Mouse (Mus musculus): Measurements from ENCODE around the gene Nde1.
"Not testable (repeated sequence)": the region's sequence is repeated elsewhere in the genome, so short reads cannot be mapped to it uniquely, and the experiment has no call there.

Gene Nde1

DNA sequence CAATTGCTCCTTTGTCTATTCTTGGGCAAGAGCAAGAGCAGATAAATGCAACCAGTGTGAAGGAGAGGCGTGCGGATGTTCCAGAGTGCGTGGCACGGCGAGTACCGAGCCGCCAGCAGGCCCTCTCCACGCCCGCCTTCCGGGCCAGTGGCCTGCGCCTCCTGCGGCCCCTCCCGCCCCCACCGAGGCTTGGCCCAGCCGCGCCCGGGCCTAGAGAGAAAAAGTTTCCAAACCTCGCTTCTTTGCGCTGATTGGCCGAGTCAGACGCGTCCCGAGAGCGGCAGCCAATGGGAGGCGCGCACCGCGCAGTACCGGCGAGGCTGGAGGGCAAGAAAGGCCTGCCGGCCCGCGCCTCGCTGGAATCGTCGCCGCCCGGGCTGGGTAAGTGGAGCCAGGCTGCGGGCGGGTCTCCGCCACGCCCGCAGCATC lies at the start of gene Nde1, which contains the start of gene Marf1:
Gene Nde1 (plus strand): TSS at position 288 of the 429 bp plus-strand sequence.
Gene Marf1 (minus strand): TSS at position 364 of the 429 bp plus-strand sequence.
- peak; percentile 96 for DNase-seq (ENCODE audit: low read depth)

DNA sequence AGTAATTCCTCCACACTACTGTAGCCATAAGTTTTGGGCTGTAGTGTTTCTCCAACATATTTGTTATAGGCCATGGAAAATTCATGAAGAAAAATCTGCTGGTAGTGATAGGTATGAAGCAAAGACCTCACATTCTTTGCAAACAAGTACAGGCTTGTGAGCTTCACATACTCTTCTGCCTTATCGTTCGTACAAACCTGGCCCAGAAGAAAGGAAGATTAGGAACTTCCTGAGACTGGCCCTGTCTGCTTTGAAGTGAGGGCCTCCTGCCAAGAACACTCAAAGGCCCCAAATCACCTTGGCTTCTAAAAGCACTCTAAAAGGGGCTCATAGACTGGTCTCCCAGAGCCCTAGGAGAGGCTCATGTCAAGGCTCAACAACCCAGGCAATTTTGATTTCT lies 45.8 kb upstream of the Nde1 start:
- DNase-seq (ENCODE audit: low read depth), result no peak

DNA sequence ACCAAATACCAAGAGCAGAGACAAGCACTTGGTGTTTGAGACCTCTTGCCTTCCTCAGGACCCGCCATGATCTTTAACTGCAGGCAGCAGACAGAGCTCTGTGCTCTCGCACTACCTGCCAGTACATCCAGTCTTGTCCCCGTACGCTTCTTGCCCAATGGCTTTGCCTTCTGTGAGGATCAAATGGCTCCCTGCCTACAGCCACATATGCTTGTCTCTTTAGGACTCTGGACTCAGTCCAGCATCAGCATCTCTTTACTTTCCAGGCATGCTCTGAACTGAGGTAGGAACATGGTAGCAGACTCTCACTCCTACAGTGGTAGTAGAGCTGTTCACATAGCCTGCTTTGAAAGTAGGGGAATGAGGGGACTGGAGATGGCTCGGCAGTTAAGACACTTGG lies 42.1 kb upstream of the Nde1 start:
- no peak for DNase-seq (ENCODE audit: low read depth)

DNA sequence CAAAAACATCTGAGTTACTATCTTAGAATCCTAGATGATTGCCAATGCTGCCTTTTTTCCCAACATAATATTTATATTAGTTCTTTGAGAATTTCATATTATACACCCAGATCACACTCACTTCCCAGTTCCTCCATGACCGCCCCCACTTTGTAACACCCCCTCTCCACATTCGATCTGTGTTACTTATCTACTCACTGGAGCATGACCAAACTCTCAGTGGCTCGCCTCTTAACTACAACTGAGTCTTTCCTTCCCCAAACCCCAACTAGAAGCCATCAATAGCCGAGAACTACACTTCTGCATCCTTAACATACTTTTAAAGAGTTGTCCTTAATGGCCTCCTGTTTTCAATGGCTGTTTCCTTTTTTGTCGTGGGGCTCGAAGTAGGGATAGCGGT lies 41.5 kb upstream of the Nde1 start:
- DNase-seq (ENCODE audit: low read depth), result no peak

DNA sequence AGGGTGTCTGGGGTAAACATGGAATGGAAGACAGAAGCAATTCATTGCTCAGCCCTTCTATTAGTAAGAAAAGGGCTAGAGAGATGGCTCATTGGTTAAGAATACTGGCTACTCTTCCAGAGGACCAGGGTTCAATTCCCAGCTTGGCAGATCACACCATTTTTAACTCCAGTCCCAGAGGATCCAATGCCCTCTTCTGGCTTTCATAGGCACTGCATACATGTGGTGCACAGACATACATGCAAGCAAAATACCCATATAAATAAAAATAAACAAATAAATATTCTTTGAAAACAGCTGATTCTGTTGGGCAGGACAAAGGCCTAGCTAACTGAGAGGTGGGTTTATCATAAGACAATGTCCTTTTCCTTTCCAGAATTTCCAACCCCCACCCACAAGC lies 40.5 kb upstream of the Nde1 start:
- peak; percentile 10 for DNase-seq (ENCODE audit: low read depth)

DNA sequence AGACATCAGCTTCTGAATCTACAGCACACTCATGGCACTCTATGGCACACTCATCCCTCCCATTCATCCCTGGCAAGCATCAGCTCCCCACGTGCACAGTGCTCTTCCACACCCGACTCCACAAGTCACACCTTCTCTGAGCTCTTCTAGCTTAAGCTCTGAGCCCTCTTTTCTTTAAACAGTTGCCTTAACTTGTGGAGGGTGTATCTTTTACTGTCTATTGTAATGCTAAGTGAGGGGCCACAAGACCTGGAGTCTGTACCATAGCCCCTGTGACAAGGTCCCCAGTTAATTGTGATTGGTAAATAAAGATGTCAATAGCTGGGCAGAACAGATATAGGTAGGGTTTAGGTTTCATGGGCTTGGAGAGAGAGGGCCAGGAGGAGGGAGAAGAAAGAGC lies 39.2 kb upstream of the Nde1 start:
- DNase-seq (ENCODE audit: low read depth), result no peak

DNA sequence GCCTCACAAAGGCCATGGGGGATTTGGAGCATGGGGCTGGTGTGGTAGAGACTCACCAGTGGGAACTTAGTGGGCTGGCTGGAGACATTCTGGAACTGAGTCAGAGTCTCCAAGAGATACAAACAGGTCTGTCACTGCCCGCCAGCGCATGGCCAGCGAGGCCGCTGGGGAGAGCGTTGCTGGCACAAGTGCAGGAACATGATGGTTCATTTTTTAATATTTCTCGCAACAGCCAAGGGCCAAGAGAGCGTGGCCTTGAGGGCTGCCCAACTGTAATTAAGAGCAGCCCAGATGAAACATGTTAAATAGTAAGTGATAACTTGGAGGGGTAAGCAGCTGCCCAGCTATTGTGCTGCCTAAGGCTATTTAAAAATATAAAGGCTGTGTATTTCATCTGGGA lies 38.4 kb upstream of the Nde1 start:
- no peak for DNase-seq (ENCODE audit: low read depth)

DNA sequence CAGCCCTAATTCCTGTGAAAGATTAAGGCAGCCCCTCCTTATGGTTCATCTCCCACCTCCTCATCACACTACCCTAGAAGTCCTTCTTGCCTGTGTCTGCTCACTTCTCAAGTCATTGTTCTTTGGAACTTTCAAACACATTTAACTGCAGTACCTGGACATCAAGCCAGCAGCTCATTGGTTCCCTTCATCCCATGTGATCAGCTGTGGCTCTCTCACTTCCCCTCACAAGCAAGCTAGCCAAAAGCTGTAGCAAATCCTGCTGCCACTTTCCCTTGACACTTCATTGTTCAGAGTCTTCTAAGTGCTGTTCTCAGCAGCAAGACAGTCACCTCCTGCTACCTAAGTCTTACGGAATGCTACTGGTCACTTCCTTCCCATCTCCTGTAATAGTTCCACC lies 37.8 kb upstream of the Nde1 start:
- DNase-seq (ENCODE audit: low read depth), result no peak

DNA sequence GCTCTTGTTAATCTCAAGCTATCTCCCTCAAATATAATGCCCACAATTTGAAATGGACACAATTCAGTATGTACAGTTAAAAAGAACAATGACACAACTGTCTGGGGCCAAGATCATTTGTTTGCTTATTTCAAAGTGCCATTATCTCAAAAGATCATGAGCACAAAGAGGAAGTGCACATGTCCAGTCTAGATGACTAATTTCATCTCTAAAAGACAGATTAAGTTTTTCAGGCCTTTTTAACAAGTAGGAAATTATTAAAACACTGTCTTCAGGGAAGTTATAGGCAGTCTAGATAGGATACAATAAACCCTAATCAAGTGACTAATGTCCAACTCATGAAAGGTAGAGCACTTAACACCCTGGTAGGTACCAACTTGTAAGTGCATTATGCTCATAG lies 34.1 kb upstream of the Nde1 start:
- no peak for DNase-seq (ENCODE audit: low read depth)

DNA sequence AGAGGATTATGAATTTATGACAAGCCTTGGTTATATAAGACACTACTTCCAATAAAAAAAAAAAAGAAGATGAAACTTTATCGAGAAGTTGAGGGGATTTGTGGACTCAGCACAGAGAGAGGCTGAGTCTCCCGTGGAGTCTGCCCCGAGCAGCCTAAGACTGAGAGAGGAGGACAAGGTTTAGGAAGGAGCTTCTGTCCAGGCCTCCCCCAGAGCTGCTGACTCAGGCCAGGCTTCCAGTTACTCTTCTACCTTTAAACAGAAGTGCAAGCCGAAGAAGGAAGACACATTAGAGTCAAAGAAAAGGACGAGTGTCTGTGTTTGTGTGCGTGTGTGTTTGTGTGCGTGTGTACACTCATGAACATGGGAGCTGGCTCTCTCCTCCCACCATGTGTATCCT lies 32.3 kb upstream of the Nde1 start:
- no peak for DNase-seq (ENCODE audit: low read depth)

DNA sequence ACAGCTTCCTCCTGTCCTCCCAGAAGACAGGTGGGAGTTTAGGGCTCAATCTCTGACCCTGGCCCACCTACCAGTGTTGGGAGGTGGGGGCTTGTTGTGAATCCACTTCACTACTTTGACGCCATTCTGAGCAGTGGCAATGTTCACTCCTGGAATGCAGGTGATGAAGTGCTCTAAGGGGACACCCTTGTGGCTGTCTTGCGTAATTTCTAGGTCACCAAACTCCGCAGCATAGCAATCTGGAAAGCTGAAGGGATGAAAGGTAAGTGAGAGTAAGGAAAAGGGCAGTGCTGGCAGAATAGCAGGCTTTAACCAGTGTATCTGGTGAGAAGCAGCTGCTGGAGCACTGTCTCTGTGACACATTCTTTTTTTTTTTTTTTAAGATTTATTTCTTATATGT lies 31.7 kb upstream of the Nde1 start:
- no peak for DNase-seq (ENCODE audit: low read depth)

DNA sequence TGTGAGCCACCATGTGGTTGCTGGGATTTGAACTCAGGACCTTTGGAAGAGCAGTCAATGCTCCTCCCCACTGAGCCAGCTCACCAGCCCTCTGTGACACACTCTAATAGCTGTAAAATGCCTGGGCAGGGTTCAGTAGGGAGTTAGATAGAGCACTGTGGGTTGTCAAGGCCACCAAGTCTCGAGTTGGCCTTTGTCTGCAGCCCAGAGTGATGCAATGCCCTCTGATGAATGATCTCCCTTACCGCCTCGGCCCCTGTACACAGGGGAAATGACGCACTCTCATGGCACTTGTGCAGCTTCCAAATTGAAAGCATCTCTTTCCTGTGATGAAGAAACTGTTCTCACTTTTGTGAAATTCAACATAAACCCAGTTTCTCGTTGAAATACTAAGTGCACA lies 31.2 kb upstream of the Nde1 start:
- DNase-seq (ENCODE audit: low read depth), result peak; percentile 14

DNA sequence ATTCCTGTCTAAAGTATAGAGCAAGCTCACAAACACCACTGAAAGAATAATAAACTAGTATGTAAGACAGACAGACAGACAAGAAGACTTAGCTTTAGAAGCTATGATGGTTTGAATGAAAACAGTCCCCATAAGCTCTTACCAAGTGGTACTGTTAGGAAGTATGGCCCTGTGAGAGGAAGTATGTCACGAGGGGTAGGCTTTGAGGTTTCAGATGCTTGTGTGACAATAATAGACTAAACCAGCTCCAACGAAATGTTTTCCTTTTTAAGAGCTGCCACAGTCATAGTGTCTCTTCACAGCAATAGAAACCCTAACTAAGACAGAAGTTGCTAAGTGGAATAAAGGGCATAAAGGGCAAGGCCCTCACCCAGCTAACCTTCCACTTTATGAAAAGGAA lies 28.1 kb upstream of the Nde1 start:
- no peak for DNase-seq (ENCODE audit: low read depth)

DNA sequence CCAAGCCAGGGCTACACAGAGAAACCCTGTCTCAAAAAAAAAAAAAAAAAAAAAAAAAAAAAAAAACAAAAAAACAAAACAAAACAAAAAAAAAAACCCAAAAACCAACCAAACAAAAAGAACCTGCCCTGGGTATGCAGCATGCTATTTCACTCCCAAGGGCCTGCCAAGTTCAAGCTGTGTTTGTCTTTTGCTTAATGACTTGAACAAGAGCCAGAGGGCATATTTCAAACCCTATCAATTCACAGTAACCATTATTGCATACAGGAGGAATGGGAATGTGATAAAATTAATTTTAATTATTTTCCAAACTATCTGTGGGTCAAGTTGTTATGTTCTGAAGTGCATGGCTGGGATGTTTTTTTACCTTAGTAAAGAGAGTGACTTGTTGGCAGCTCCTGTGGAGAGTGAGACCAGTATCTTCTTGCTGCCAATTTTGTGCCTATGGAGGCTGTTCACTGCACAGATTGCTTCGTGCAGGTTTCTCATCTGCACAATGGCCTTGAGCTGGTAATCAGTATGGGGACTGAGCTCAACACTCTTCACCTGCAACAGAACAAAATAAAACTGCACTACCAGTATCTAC lies 25.0 kb upstream of the Nde1 start:
- no peak for DNase-seq (ENCODE audit: low read depth)

DNA sequence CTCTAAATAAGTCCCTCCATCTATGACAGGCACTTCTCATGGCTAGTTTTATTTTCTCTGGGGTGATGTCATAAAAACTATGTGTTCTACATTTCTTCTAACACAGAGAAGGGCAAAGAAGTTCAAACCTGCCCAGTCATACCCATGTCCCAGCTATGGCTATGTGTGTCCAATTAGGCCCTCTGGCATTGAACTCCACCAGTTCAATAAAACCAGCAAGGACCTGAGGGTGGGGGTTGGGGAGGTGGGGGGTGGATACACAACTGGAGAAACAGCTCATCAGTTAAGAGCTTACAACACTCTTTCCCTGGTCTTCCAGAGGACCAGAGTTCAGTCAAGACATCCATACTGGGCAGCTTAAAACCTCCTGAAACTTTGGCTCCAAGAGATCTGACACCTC lies 24.0 kb upstream of the Nde1 start:
- DNase-seq (ENCODE audit: low read depth), result no peak

DNA sequence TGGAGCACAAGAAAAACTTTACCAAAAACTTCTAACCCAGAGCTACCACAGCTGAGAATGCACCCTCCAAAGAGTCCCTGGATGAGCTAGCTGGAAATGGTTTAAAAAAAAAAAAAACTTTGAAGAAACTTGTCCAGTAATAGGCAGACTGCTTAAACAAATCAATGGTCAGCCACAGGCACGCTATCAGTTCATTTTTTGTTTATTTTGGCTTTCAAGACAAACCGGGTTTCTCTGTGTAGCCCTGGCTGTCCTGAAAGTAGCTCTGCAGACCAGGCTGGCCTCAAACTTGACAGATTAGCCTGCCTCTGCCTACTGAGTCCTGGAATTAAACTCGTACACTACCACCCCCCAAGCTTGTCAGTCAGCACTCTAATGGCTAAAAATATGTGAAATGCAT lies 19.8 kb upstream of the Nde1 start:
- no peak for DNase-seq (ENCODE audit: low read depth)

DNA sequence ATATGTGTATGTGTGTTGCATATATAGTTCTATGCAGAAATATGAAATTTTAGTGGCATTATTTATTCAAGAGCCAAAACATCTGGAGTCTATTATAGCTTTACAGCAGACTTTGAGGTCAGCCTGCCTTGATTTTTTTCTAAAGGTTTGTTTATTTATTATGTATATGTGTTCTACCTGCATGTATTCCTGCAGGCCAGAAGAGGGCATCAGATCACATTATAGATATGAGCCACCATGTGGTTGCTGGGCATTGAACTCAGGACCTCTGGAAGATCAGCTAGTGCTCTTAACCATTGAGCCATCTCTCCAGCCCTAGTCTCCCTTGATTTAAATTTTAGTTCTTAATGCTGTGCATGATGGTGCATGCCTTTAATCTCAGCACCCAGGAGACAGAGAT lies 15.4 kb upstream of the Nde1 start:
- peak; percentile 27 for DNase-seq (ENCODE audit: low read depth)

DNA sequence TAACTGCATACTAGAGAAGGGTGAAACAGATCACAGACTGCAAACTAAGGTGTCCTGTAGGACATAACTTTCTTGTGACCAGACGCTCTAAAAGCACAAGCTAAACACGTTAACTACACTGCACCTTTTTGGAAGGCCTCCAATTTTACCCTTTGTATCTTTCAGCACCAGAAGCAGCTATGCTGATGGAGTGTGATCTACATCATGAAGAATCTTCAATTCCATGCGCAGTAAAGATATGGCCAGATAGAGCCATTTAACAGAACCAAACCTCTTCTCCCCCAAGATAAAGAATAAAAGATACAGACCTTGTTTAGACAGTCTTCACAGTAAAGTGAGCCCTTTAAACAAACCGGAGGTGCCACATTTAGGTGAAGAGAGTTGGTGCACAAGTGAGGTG lies 11.4 kb upstream of the Nde1 start:
- no peak for DNase-seq (ENCODE audit: low read depth)

DNA sequence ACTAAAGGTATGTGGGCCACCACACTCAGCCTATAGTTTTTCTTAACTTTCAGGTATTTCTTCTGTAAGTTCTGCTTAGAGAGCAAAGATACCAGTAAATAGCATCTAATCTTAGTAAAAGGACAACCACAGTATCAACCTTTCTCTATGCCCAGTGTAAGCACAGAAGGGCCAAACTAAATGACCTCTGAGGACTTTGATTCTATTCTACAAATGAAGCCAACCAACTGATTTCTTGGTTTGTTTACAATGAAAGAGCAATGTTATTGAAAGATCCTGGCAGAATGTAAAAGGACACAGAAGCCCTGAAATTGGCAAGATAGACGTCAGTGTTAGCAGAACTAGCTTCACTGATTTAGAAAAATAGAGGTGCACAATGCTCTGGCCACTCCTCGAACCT lies 7.4 kb upstream of the Nde1 start:
- not testable (repeated sequence) for DNase-seq (ENCODE audit: low read depth)

DNA sequence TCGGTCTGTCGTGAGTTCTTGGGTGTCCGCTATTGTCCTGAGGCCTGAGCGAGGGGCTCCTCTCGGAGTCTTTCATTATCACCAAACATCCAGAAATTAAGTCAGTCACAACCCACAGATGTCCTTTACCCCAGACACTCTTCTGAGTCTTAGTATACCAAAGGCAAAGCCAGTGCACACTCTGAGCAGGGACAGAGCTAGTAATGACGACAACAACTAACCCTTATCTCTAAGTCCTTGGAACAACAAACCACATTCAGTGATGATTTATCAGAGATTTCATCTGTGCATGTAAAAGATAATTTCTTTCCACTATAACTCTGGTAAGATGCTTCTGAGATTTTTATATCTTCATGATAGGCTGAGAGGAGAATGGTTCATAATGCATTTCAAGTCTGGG lies 6.8 kb upstream of the Nde1 start:
- no peak for DNase-seq (ENCODE audit: low read depth)

DNA sequence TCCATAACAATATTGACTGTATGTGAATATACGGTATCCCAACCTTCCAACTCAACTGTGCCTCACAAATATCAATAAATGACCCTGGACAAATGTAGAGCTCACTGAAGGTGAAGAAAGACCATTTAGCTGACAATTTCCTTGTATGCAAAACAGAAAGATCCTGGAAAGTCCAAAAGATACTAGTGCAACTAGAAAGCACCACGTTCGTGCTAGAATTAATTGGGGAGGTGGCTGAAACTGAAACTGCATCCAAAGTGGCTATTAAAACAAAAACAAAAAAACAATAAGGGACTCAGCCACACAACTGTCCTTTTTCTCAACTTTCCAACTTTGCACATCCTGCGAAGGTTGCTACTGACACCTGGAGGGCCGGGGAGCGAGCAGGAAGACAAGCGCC lies 4.5 kb upstream of the Nde1 start:
- DNase-seq (ENCODE audit: low read depth), result no peak

DNA sequence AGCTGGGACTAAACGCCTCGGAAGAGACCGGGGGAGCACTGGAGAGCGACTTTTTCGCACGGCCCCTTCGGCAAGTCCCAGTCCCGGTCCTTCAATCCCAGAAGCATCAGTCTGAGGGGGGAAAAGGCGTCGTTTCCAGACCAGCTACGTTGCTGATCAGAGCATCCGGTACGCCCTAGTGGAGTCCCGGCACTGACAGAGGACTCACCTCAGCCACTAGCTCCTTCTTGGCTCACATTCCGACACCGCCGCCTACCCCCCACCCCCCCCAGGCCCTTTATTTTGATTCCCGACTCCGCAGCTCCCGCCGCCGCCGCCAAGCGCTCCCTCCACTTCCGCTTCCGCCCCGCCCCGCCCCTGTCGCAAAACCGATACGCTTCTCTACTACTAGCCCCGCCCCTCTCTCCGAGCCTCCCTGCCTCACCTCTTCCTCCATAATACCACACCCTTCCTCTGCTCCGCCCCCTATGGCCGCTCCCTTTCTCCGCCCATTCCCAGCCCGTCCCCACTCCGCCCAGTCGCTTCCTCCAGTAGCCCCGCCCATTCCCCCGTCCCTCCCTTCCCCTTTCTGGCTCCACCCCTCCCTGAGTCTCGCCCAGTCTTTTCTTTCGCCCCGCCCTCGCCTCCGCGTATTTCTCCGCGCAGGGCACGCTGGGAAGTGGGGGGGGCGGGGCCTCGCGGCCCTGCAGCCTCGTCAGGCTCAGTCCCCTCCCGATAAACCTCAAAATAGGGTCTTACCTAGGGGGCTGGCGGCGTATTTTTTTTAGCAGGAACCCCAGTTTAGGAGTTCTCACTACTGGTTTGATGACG lies 3.9 kb upstream of the Nde1 start:
- peak; percentile 99 for DNase-seq (ENCODE audit: low read depth)

DNA sequence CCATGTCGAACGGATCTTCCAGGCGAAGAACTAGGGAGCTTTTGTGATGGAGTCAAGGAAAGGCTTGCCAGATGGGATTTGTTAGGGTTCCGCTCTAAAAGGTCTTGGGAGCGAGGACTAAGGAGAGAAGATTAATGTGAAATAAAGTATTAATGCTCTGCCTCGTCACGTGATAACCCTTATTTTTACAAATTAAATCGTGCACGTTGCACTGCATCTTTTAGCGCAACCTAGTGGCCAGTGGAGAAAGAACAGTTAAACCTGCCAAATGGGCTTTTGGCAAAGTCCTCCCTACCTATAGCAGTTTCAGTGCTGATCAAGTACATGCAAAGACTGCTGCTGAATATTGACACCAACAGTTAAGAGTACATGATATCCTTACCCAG lies 3.3 kb upstream of the Nde1 start:
- DNase-seq (ENCODE audit: low read depth), result peak; percentile 93

DNA sequence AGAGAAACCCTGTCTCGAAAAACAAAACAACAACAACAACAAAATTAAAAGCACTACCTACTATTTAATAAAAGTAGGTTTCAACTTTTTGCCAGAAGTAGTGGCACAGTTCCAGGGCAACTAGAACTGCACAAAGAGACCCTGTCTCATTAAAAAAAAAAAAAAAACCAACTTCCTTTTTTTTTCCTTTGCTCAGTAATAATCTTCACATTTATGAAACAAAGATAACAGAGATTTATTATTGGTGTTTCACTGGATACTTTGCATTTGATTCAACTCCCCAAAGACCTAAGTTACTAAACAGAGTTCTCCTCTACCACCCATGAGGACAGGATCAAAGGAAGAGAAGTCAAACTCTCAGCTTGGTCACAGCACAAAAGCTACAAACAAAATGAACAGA lies 2.1 kb upstream of the Nde1 start:
- DNase-seq (ENCODE audit: low read depth), result no peak

Measured in NIH3T3 (cell line).